Mouse (Mus musculus) urinary bladder, postnatal 36 days (tissue): ENCODE measurements at regions not wholly inside any gene's neighbourhood (a gene's known extent, or its start where the extent isn't known, plus 50 kb on each side); places are given as distances from the start of the nearest gene placed in this dataset.

ENCODE experiments used
- DNase-seq, 2 experiments: peaks; one replicate each; pipeline ENCODE4 v3.0.0; 2022; ENCODE audit warnings: low spot score in 2 of 2, mixed read lengths in 1 of 2

- DNase-seq = no peak
Measured at GRCm38 (mm10) chr3:143710805-143711469, 494.1 kb downstream of the Lmo4 start.

- no peak for DNase-seq
Measured at GRCm38 (mm10) chr3:143706679-143707078, 498.3 kb downstream of the Lmo4 start.

DNA sequence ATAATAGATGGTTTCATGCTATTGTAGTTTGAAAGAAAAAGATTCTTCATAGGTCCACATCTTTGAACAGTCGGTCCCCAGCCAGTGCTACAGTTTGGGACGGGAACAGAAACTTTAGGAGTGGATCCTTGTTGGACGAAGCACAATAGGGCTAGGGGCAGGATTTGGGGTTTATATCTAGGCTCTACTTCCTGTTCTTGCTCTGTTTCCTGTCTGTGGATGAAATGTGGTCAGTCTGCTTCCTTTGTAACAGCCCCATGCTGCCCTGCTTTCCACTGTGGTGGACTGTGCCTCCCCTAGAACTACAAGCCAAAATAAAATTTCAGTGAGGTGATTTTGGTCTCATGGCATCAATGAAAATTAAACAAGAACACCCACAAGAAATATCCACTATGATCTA is 510.2 kb downstream of the Lmo4 start:
- DNase-seq = no peak

DNA sequence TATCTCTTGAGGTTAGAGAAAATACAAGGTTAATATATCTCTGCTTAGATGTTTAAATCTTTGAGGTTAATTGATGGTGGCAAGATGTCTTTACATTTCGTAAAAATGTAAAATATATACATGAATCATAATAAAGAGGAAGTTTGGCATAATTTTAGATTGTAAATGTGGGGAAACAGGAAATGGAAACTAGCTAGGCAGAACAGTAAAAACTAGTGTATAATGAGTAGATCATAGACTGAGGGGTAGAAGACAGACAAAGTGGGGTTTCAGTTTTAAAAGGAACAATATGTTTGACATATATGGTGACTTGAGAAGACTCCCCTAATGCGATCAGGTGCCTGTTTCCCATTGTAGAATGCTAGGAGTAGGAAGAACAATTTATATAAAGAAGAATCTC is 519.3 kb downstream of the Lmo4 start:
- no peak for DNase-seq

DNA sequence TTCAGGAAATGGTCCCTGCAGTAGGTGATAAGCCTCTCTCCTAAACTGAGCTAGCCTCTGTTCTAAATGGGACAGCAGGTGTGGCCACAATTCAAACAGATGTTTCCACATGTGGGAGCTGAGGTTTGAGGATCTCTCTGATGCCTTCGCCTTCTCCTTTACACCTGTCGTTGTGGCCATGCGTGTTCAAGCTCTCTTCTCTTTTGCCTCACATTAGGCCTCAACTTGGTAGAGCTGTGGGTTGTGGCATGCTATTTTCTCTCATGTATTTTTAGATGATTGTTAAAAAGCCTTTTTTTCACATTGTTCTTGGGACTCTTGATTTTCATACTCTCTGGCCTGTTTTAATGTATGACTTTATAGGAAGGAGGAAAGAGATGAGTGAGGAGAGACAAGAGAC is 526.8 kb downstream of the Lmo4 start:
- no peak for DNase-seq

DNA sequence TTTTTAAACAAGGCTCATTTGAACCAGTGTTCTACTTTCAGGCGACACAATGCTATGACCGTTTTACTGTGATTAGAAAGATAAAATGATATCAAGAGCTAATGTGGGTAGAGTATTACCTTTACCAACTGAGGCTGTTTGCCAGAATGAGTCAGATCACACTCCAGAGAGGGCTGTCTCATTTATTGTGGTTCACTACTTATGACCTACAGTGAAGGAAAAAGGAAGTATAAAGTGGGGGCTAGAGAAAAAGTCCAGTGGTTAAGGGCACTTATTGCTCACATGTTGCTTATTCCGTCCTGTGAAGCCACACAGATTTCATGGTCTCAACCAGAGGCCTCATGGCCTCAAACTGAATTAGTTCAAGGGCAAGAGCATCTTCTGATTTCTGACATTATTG is 530.2 kb downstream of the Lmo4 start:
- no peak for DNase-seq

DNA sequence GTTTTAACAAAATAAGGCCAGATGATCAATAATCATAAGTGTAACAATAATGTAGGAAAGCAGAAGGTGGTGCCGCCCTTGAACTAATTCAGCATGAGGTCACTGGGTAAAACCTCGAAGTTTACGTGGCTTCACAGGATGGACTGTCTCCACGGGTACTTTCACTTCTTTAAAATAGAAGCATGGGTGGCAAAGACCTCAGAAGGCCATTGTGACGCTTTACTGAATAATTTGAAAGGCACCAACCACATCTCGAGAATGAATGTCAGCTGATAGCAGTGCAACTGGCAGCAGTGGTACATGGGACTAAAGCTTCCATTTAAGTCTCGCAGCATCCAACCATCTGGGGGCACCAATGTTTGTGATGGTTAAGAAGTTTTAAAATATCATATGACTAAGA is 530.6 kb downstream of the Lmo4 start:
- DNase-seq = no peak

GRCm38 (mm10) chr3:143662041-143662685 is 542.9 kb downstream of the Lmo4 start:
- no peak for DNase-seq

GRCm38 (mm10) chr3:143659421-143659978 is 545.5 kb downstream of the Lmo4 start:
- no peak for DNase-seq

DNA sequence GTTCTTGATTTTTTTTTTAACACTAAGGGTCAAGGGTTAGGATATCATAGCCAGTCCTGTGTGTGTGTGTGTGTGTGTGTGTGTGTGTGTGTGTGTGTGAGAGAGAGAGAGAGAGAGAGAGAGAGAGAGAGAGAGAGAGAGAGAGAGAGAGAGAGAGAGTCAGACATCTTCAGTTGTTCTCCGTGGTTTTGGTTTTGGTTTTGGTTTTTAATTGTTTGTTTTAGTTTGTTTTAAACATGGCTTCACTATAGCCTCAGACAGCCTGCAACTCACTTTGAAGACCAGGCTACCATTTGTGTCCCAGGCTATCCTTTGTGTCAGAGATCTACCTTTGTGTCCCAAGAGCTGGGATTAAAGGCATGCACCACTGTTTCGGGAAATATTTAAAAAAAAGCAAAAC is 557.8 kb downstream of the Lmo4 start:
- no peak for DNase-seq

GRCm38 (mm10) chr3:143646836-143647235 is 558.2 kb downstream of the Lmo4 start:
- no peak for DNase-seq

GRCm38 (mm10) chr3:143633036-143633435 is 572.0 kb downstream of the Lmo4 start:
- no peak for DNase-seq

DNA sequence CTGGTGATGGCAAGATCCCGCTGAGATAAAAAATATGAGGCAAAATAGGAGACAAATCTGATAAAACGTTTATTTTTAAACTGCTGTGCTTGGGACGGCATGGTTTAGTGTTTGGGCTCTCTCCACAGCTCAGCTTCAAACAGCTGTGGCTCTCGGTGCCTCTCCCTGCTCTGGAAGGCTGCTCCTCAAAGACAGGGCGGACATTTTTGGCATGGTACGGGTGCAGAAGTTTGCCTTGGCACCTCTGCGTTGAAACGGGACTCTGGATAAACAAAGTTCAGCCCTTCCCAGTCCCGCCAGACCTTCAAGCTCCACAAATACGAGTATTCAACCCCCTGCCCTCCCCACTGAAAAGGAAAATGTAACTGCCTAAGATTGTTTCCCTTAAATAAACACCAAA is 573.8 kb downstream of the Lmo4 start:
- DNase-seq = no peak

DNA sequence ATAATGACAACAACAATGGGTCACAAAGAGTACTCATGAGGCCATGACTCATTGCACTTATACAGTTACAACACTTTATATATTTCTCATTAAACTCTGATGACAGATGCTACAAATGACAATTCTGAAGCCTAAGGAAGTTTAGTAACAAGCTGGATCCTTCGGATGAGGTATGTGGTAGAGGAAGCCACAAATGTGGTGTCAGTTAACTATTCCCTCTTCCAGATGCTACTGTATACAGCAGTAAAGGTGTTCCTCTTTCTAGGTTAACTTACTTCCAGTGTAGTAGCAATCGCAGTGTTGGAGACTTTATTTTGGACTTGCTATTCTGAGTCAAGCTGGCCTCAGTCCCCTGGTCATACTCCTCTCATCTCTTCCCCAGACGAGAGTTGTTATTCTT is 580.1 kb downstream of the Lmo4 start:
- no peak for DNase-seq

DNA sequence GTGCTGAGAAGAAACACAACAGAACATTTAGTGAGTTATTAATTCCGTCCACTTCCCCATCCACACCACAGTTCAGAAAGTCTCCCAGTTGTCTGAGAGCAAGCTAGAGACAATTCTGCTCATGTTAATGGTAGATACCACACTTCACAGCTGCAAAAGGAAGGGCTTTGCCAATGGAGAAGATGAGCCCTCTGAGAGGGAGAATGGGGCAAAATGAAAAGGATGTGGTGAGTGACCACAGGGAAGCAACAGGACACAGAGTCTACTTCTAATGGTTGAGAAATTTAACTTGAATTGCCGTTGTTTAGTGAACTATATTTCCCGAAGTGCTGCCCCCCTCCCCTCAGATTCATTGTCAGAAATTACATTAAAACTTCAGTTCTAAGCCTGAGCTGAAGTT is 582.7 kb downstream of the Lmo4 start:
- DNase-seq = no peak

- DNase-seq = no peak
Measured at GRCm38 (mm10) chr3:143619125-143619524, 585.9 kb downstream of the Lmo4 start.

DNA sequence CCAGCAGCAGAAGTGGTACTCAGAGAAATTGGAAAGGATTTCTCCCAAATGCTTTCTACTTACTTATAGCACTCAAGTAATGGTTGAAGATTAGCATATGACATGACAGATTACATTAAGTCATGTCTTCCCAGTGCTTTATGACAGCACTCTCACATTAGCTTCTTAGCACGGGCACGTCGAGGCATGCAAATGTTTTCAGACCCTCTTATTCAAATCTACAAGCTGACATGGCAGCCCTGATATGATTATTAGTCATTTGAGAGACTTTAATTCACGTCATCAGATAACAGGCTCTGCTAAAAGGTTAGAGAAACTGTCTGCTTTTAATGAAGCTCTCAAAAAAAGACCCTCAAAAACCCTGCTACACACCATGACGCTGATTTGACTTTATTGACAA is 590.1 kb downstream of the Lmo4 start:
- no peak for DNase-seq

DNA sequence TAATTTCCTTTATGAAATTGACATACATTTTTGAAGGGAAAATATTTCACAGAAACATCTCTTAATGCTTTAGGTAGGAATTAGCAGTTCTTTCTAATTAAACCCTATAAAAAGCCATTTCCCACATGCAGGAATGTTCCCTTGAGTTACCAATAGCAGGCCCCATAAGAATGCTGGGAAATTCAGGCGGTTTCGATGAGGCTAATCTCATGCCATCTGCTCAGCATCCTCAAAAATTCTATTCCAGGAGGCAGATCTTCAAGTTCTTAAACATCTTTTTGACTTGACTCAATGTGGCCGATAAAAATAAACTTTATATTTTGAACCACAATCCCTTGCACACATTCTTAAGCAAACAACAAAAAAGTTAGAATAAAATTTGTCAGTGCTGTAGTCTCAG is 591.0 kb downstream of the Lmo4 start:
- DNase-seq = no peak

- DNase-seq = no peak
Measured at GRCm38 (mm10) chr3:143609673-143610072, 595.3 kb downstream of the Lmo4 start.

DNA sequence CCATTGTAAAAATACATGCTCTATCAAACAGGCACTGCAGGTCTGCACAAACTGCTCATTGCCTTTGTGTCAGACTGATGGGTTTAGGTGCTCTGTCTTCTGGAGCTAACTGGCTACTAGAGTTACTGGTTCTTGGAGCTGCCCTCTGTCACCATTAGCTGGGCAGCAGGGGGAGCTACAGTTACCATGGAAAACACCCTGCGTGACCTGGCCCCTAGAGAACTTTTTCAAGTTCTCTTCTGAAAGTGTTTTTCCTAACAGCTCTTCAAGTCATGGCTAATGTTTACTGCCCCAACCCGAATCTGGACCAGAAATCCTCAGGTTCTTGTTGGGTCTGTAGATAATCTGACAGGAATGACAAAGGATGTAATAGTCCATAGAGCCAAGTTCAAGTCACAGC is 605.9 kb downstream of the Lmo4 start:
- peak; percentile 48 to 55 for DNase-seq

- DNase-seq = no peak
Measured at GRCm38 (mm10) chr3:143596949-143597593, 607.9 kb downstream of the Lmo4 start.

DNA sequence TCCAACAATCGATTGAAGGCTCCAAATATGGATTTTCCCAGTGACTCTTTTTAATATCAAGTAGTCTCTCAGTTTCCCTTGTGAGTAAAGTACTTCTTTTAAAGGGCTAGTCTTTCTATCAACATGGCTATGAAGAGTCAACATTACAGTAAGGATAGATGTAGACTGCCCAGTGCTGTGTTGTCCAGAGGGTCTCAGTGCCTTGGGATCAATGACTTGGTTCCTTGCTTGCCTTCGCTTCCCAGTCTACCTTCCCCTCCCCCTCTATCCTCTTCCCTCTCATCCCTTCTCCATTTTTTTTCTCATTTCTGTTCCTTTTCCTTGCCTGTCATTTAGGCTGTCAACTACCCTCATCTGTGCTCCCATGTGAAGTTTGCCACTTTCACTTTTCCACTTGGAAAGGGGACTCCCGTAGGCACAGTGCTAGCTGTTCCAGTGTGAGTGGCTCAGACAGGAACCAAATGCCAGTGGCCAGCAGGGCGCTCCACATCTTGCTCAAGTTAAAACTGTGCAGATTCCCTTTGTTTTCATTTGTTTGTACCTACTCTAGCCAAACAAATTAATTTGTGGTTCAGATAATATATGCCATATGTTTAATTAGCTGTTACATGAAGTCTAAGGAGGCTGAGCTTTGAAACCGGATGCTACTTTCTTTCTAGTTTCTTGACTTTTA is 608.9 kb downstream of the Lmo4 start:
- no peak for DNase-seq
